Mouse (Mus musculus) G1E (cell line): ENCODE results near the gene E130116L18Rik.

Experiments
- CTCF ChIP-seq: IDR thresholded peaks from 2 replicates; pipeline ENCODE4 v1.5.1; 2012; ENCODE audit warnings: low read depth, low read length, inconsistent platforms, mixed read lengths
- GATA1 ChIP-seq: IDR thresholded peaks from 2 replicates; pipeline ENCODE4 v1.6.1; 2012; ENCODE audit warnings: borderline replicate concordance, low read length, inconsistent platforms, mixed read lengths
- POLR2AphosphoS5 ChIP-seq: IDR thresholded peaks from 2 replicates; pipeline ENCODE4 v1.6.1; 2012; ENCODE audit warnings: low read depth, low read length, inconsistent platforms; ENCODE audit not compliant: insufficient replicate concordance
- TAL1 ChIP-seq: conservative IDR thresholded peaks from 2 replicates; pipeline ENCODE4 v1.6.1; 2012; ENCODE audit warnings: low read depth, low read length, inconsistent platforms, mixed read lengths

- TF ChIP-seq CTCF (no peak), TAL1 (no peak), POLR2AphosphoS5 (no peak), GATA1 (no peak)
These were observed 29.5 kb upstream of the E130116L18Rik start for GRCm38 (mm10) chr5:25252423-25252822.
